Mouse (Mus musculus) right cerebral cortex, postnatal 4 days (tissue): ENCODE results near the gene Rapgef2.
A peak's percentile ranks its signal among the peaks of the same experiment; 100 is the strongest.

Source experiments
- DNase-seq: peaks from one replicate; pipeline ENCODE4 v3.0.0-alpha.2; 2022

The Rapgef2 gene

DNA sequence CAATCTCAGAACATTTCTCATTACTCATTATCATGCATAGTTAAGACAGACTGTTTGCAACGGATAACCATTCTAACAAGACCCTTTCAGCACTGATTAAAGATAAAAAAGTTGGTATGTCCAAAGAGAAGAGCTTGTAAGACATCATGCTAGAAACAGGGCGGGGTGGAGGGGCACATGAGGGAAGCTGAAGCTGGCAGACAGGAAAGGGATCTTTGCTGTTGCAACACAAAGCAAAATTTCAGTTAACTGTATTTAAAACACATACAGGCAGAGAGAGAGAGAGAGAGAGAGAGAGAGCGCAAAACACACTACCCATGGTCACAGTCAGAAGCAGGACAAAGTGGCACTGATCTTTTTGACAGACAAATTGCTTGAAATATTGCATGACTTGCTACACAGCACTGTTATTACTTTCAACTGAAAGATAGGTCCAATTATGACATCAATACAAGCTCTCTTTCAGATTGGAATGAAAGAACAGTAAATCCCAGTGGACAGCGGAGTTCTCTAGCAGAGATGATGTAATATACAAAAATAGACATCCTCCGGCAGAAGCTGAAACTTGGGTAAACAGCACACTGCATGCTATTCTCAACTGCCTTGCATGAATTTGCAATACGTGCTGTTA lies 125.1 kb downstream of the Rapgef2 start:
- DNase-seq, result no peak

DNA sequence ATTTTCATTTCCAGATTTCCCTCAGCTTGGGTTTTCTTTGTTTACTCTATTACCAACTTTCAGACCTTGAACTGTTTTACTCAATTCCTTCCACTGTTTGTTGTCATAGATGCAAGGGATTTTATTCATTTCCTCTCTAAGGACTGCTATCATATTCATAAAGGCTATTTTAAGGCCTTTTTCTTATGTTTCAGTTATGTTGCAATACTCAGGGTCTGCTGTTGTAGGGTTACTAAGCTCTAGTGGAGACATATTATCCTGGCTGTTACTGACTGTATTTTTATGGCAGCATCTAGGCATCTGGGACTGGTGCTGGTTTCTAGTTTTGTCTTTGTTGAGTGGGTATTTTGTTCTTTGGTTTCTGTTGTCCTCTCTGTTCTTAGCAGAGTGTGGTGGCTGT lies 128.1 kb downstream of the Rapgef2 start:
- no peak for DNase-seq

DNA sequence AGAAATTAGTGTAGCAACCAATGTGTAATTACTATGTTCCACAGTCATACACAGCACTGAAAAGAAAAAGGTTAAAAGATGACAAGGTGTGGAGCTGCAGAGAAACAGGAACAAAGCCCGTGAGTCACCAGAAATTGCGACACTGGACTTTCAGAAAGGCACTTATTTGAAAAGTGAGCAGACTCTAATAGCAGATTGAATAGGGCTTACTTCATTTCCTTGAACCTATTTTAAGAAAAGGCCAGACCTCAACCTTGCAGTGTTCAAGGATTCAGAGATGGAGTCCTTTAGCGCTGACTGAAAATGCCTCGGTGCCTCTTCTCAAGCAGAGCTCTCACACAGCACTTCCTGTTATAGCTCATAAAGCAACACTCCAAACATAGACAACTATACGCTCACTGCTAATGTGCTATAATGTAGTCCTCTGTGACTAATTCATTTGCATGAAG lies 133.3 kb downstream of the Rapgef2 start:
- DNase-seq, result no peak

DNA sequence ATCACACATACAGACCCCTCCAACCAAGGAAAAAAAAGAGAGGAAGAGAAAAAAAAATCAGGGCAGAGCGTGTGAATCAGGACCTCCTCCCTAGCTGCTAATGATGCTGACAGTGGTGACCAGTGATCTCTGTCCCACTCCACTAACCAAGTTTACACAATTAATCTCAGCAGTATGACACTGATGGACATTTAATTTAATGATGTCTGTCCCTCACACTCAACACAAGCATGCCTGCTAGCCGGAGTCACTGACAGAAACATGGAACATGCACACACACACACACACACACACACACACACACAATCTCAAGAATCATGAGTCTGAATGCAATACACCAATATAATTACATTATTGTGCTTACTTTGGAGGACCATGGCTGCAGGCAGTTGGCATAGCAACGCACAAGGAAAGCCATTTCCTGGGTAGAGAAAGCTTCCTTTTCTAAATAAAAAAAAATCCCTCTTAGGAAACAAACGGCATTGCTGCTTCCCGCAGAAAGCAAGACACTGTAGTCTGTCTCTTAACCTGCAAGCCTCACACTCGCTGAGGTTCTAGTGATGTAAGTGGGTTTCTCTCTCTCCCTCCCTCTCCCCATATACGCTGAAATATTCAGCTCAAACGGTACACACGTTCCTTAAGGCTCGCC lies 140.8 kb downstream of the Rapgef2 start:
- DNase-seq, result peak; percentile 33

DNA sequence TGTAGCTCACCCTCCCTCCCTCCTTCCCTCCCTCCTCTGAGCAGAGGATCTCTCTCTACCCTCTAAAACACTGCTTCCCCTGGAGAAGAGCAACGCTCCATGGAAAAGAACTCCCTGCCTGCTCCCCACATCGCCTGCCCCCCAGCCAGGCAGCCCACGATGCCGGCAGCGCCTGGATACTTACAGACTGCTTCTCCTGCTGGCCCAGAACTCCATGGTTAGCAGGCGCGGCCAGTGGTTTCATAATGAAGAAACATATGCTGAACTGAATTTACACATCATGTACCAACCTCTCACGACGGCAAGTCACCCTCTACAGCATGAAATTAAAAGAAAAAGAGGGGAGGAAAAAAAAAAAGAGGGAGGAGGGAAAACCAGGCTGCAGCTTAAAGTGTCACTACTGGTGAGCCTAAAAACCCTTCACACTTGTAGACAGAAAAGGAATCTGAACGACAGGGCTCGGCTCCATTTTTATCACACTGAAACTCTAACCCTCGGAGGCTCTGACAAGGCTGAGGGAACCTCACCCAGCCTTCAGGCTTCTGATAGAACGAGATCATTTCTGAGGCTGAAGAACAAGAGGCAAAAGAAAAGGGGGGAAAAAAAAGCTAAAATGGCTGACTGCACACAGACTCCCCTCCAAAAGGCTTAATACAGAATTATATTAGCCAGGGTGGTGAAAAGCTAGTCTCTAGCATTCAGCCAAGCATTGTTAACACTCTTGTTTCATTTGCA lies 141.5 kb downstream of the Rapgef2 start:
- peak; percentile 58 for DNase-seq

DNA sequence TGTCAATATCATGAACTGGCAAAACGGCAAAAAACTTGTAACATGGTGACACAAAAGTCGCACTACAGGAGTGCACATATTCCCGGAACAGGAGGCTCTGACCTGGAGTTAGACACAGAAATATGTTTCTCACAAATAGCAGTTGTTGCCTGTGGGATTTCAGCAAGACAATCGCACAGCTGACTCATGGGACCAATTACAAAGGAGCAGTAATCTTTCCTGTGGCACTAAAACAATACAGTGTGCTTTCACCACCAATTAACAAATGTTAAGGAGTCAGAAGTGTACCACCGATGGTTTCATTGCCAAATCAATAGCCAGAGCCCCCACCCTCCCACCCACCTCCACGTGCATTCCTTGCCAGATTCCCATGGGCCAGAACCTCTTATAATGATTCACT lies 142.2 kb downstream of the Rapgef2 start:
- no peak for DNase-seq

DNA sequence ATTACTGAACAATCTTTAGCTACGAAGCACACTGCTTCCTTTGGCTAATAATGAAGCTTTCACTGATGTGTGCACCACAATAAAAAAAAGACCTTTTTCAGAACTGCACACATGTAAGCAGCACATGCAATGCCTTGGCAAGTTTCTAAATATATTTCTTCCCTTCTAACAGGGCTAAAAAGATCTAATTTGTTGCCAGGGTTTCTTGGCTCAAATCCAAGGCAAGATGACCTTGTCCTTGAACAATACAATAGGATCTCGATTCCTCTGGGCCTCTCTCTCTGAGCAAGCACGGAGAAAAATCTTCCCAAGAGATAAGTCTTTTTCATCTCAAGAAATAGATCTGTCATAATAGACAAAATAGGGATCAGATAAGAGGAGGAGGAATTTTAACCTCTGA lies 147.1 kb downstream of the Rapgef2 start:
- no peak for DNase-seq

DNA sequence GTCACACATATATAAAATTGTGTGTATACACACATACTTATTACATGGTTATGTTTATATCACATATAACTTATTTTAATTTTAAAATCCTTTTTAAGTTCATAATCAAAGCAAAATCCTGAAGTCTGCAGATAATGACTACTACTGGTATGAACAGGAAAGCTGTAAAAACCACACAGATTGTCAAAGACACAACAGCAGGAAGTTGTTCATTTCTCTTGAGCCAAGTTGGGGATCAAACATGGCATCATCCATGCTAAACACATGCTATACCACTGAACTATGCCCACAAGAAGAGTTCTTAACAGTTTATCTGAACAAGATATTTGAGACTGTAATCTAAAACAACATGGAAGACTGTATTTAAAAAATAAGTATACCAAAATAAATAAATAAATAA lies 147.7 kb downstream of the Rapgef2 start:
- DNase-seq, result no peak

DNA sequence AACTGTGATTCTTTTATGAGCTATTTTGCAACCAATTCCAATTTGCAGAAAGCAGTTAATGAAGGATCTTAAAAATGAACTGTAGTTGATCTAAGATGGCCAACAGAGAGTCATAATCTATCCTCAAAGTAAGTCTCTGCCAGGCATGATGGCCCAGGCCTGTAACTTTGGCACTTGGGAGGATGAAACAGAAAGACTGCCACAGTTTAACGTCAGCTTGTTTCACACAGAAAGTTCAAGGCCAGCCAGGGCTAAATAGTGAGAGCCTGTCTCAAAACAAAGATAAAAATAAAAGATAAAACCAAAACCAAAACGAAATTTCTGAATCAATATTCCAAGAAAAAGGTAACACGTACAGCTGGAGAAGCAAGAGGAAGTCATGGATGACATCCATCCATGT lies 155.3 kb downstream of the Rapgef2 start:
- DNase-seq, result no peak

DNA sequence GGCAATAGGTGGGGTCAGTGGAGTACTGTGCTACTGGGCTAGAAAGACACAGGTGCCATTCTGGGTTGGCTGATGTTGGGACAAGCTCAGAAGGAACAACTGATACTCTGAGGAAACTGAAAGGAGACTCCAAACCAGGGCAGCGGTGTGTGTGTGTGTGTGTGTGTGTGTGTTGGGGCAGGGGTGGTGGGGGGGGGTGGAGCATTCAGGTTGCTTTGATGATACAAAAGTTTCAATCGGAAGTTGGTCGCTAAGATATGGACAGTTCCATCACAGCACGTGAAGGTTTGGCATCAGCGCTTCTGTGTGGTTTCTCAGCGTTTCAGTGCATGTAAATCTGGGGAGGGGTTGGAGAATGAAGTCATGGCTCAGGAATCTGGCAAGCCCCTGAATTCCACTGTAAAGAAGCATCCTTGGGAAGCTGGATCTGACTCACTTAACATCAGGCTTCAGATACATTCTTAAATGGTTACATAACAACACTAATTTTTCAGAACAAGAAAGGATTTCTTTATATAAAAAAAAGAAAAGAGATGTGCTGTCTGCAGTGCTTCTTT lies 157.2 kb downstream of the Rapgef2 start:
- DNase-seq, result no peak

DNA sequence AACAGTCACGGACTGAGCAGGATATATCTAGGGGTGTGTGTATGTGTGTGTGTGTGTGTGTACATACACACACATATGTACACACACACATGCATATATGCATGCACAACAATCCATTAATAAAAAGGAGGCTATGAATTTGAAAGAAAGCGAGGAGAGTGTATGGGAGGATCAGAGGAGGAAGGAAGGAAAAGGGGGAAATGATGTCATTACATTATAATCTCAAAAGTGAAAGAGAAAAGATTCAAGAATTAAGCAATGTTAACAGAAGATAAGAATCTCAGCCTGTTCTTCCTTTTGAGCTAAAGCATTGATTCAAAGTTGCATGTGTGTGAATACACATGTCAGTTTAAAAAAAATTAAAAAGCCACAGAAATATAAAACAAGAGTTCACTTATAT lies 158.5 kb downstream of the Rapgef2 start:
- DNase-seq, result no peak

DNA sequence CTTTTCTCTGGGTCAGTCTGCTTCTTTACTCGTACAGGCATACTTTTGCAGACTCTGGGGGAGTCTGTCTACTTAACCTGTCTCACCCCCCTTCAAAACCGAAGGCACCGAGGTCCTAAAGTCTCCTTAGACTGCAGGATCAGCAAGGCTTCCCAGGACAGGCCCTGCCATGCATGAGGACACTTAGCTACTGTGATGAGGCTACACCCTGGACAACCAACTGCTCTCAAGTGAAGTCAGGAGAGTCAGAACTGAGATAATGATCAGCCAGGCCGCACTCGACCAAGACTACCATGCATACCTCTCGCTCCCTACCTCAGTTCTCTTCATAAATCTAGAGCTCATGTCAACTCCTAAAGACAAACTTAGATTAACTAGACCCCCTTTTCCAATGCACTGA lies 159.5 kb downstream of the Rapgef2 start:
- DNase-seq, result no peak

DNA sequence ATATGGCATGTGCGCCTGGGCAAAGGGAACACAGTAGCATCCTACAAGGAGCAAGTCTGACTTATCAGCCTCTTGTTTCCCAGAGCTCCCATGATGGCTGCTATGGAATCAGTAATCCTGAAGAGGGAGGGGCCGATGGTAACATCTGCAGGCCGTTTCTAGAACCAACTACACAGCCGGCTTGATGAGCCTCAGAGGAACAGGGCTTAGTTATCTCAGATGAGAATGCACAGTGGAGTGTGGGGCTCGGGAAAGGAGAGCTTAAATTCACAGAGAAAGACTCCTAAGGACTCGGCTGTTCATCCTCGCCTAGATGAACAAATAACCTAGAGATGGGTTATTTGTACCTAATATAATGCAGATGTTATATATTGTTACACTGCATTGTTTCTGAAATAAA lies 164.9 kb downstream of the Rapgef2 start:
- DNase-seq, result no peak

DNA sequence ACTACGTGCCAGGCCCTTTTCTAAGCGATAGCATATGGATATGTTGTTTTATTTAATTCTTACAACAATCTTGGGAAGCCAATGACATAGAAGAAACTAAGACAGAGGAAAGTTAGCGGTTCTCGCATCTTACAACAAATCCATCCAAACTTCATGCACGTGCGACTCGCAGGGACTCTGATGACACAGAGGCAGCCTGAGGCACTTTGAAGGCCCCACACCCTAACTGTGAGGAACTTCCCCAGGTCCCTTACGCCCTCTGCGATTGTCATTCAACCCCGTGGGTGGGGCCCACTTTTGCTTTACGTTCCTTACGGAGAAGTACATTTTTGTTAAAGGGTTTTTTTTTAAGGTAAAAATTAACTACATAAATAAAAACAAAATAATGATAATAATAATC lies 166.3 kb downstream of the Rapgef2 start:
- DNase-seq, result no peak

DNA sequence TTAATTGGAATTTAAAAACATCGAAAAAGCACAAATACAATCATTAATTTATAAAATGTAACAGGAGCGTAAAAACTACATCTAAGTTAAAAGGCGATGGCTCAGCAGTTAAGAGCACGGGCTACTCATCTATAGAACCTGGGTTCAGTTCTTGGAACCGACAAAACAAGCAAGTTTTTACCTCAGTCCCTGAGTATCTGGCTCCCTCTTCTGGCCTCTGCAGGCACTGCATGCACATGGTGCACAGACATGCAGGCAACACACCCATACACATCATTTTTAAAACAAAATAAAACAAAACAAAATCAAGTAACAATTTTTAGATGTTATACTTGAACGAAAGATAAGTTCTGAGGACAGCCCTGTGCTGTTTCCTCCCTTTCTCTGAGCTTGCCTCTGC lies 176.2 kb downstream of the Rapgef2 start:
- peak; percentile 62 for DNase-seq

DNA sequence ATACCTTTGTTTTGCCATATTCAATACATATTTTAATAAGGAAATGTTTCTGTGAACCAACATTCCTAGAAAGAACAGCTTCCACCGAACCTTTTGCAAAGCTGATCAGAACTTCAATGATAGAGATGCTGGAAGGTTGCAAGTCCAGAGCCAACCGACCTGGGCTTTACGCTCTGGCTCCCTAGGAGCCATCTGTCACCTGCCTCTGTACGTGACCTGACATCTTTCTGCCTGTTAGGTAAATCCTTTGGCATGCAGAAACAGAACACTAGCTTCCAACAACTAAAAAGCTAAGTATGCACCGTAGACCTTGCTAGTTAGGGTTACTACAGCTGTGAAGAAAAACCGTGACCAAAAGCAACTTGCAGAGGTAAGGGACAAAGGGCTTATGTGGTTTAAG lies 178.1 kb downstream of the Rapgef2 start:
- no peak for DNase-seq

DNA sequence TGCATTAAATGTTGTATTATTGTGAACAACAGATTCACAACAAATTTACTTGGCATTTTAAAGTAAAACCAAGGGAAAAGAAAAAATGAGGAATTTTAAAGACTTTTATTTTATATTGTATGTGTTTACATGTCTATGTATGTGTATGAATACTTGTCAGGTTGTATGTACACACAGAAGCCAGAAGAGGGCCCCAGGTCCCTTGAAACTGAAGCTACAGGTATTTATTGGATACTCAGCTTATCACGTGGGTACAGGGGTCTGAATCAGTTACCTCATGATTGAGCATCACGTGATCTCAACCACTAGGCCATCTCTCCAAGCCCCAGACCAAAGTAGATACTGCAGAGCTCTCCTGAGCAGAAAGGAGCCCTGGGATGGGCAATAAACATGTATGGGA lies 180.0 kb downstream of the Rapgef2 start:
- no peak for DNase-seq

DNA sequence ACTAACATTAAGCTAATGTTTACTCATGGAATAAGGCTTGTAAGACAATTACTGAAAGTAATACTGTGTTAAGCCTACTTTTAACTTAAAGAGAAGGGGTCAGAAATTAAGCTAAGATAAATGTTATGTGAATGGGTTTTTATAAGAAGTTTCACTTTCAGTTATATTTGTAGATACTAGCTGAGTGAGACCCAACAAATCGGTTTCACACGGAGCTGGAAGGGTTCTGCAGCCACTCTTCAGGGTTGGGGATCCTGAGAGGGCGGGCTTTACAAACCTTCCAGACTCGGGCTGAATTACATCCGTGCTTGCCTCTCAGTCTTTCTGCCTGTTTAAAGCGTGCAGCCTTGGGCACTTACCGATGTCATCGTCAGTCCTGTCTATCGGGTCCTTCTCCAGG lies 182.7 kb downstream of the Rapgef2 start:
- no peak for DNase-seq

DNA sequence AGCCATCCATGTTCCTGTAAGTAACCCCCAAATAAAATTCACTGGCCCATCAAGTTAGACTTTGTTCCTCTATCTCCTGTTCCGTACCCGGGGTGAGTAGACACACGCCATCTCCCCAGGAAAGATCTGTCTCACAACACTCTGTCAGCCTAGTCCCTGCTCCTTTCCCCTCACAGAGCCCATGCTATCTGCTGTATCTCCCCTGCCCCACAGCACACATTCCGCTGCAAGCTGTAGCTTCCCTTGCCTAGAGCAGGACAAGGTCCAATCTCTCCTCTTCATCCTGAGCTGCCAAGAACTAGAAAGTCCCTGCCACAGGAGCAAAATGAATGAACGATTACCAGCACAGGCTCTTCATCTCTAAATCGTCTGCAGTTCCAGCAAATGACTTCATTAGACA lies 184.6 kb downstream of the Rapgef2 start:
- no peak for DNase-seq

DNA sequence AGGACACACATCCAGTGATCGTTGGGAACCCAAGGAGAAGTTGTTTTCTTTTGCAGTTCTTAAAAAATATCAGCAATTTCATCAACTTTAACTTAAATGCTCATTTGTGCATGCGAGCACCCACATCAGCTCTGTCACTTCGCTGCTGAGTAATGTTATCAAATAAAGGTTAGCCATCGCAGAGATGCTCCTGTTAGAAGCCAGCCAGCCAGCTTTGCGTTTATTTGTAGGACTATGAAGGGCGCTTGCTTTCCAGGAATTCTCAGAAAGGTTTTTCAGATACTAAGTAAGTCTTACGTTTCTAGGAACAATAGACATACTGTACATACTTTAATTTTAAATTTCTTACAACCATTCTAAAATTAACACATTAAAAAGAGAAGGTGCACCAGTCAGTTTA lies 185.5 kb downstream of the Rapgef2 start:
- DNase-seq, result no peak

DNA sequence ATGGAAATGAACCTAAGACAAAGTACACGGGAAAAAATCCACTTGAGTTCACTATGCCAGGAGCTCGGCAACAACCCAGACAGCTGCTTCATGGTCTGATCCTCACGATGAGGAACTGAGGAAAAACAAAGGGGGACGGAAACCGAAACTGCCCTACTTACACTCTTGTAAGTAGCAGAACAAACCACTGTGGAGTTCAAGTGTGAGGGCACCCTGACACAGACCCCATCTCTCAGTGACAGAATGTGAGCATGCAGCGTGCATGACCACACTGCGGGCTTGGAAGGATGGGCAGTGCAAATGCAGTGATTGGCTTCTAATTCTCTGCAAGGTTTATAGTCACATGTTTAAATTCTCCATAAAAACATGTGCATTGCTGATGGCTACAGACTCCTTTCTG lies 197.2 kb downstream of the Rapgef2 start:
- no peak for DNase-seq

DNA sequence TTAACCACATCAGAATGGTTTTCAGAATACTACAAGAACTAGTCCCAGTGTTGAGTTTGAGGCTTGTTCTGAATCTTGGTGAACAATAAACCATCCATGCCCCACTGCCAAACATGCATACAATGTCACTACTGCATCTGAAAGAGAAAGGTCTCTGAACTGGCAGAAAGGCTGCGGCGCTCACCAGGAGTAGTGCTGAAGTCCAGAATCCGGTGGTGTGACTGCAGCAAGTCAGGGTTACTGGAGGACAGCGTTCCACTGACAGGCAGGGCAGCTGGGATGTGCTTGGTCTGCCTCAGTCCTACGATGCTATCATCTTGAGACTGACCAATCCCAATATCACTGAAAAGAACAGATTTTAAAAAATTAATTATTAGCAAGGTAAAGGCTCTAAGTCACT lies 197.9 kb downstream of the Rapgef2 start:
- no peak for DNase-seq

DNA sequence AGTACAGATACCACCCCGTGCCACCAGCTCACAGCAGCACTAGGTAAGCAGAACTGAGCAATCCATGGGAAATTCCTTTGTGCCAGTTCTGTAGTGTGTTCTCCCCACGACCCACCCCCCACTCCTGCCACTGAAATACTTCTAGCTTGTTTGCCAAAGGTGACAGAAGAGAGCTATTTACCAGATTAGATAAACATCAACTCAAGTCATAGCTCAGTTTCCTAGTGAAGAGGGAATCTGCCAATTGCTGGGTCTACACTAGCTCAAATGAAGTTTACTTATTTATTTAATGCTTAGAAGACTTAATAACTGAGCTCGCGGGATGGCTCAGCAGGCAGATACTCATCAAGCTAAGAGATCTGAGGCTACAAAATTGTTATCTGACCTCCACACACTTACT lies 200.0 kb downstream of the Rapgef2 start:
- DNase-seq, result no peak

DNA sequence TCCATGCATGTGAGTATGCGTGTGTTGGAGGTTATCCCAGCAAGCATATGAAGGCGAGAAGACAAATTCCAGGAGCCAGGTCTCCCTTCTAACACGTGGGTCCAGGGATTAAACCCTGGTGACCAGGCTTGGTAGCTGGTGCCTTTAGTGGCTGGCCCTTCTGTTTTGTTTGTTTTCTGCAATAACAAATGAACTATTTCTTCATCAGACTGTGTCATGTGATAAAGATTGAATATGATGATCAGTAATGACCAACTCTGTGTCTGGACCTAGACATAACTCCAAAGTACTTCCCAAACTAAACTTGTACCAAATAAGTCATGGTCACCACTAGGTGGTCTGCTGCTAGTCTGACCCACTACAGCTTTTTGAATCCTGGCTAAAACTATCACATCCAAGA lies 202.4 kb downstream of the Rapgef2 start:
- no peak for DNase-seq
